Mouse (Mus musculus) testis, adult 2 months (tissue): ENCODE measurements at regions not wholly inside any gene's neighbourhood (a gene's known extent, or its start where the extent isn't known, plus 50 kb on each side); places are given as distances from the start of the nearest gene placed in this dataset.

ENCODE experiments used
- CTCF ChIP-seq: fragments of 200-500 bp; IDR thresholded peaks from 2 replicates; pipeline ENCODE4 v1.5.1; 2012; ENCODE audit warnings: low read depth, mild to moderate bottlenecking, inconsistent platforms, low read length, moderate library complexity; ENCODE audit not compliant: control insufficient read depth, insufficient read depth, insufficient replicate concordance
- POLR2A ChIP-seq: fragments of 200-500 bp; IDR thresholded peaks from 2 replicates; pipeline ENCODE4 v1.6.1; 2012; ENCODE audit warnings: low read depth, mild to moderate bottlenecking, inconsistent platforms, low read length, moderate library complexity; ENCODE audit not compliant: control insufficient read depth

DNA sequence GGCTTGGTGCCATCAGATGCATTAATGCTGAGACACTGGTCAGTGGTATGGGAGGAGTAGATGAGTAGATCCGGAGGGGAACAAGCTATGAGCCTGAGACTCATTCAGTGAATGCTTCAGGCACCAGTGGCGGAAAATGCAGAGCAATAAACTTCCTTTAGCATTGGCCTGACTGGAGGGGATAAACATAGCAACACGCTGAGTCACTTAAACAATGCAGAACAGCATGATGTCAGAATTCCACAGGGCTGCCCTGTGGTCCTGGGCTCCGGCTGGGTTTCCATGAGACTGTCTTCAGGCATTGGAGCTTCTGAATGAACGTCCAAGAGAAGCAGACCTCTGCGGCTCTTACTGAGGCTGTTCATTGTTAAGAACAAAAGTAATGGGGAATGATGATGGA lies 145.4 kb upstream of the Gm10181 start:
- TF ChIP-seq POLR2A = no peak
- no peak for TF ChIP-seq CTCF
